Mouse (Mus musculus) brown adipose tissue, adult 24 weeks (tissue): ENCODE data around the gene Ube2dnl2. TPM values are rescaled to one million over a fixed set of nuclear protein-coding genes. Genes with fewer than 3 reads are reported as not detected.

ENCODE experiments used
- H3K27ac ChIP-seq: fragments of 200-500 bp; replicated peaks from 2 replicates; pipeline ENCODE4 v1.5.1; 2012; ENCODE audit warnings: low read depth, mild to moderate bottlenecking, low read length
- H3K4me1 ChIP-seq: fragments of 200-500 bp; 2 replicates; pipeline ENCODE4 v1.6.1; 2012; ENCODE audit warnings: low read length, mixed read lengths; ENCODE audit not compliant: control insufficient read depth, insufficient read depth, insufficient read length
- H3K4me3 ChIP-seq: fragments of 200-500 bp; 2 replicates; pipeline ENCODE4 v1.5.1; 2012; ENCODE audit warnings: low read depth, mild to moderate bottlenecking, low read length, moderate library complexity; ENCODE audit not compliant: insufficient read depth
- polyA plus RNA-seq: library from polyadenylated mRNA; stranded (reverse); fragments of >200 nt; gene quantifications from 2 replicates; pipeline ENCODE4 v1.2.4, GENCODE M21; 2012; ENCODE audit not compliant: missing spikeins, insufficient read depth, insufficient read length

The Ube2dnl2 gene
- polyA plus RNA-seq, result not detected in 2 replicates

GRCm38 (mm10) chrX:114907282-114907681 is at the start of gene Ube2dnl2:
Gene Ube2dnl2, plus strand, starts transcription at chrX:114907582.
- Histone ChIP-seq H3K4me1 (no peaks in the 10 kb centered on the region), H3K27ac (no peak within 1 kb of the TSS)

GRCm38 (mm10) chrX:114895489-114895888 is 11.9 kb upstream of the Ube2dnl2 start:
- H3K27ac ChIP-seq, result no peak overlapping the region
- H3K4me3 ChIP-seq, result no peak overlapping the region
- no peaks in the 10 kb centered on the region for H3K4me1 ChIP-seq

More at GRCm38 (mm10) chrX:114907282-114907681, at the start of gene Ube2dnl2:
- no peak within 1 kb of the TSS for H3K4me3 ChIP-seq

GRCm38 (mm10) chrX:114897506-114897905 is 9.9 kb upstream of the Ube2dnl2 start:
- Histone ChIP-seq H3K4me3 (no peak overlapping the region), H3K27ac (no peak overlapping the region), H3K4me1 (no peaks in the 10 kb centered on the region)

- H3K27ac ChIP-seq, result no peak overlapping the region
- H3K4me3 ChIP-seq, result no peak overlapping the region
- no peaks in the 10 kb centered on the region for H3K4me1 ChIP-seq
Observed at GRCm38 (mm10) chrX:114903391-114903790, 4.0 kb upstream of the Ube2dnl2 start.

DNA sequence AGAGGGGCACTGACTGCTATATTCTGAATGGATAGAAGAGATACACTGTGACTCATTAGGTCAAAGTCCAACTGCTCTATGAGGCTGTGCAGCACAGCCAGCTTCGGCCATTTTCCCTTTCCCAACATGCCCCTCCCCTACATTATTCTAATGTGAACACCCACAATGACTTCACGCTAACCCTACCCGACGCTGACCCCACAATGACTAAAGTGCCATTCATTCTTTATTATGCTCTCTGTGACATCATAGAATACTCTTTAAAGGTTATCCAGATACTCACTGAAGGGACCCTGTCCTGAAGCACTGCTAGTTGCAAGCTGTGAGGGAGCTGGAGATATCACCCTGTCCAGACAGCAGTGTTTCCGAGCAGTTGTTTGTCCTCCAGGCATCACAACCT is 2.7 kb upstream of the Ube2dnl2 start, which contains the start of gene Ube2dnl1:
Gene Ube2dnl1 (plus strand): TSS at position 301 of the 400 bp plus-strand sequence.
- Histone ChIP-seq H3K4me3 (no peak within 1 kb of the TSS), H3K27ac (no peak within 1 kb of the TSS), H3K4me1 (no peaks in the 10 kb centered on the region)

- Histone ChIP-seq H3K4me1 (no peaks in the 10 kb centered on the region), H3K27ac (no peak overlapping the region), H3K4me3 (no peak overlapping the region)
Observed at GRCm38 (mm10) chrX:114955066-114955465, 47.7 kb downstream of the Ube2dnl2 start.

Other genes starting within 250 kb of the Ube2dnl2 start
- not detected in 2 replicates for gene Ube2dnl1, start 2.6 kb upstream of the Ube2dnl2 start, polyA plus RNA-seq